Mouse (Mus musculus) heart, adult 2 months (tissue): ENCODE results near the gene Phip.

Experiments
- CTCF ChIP-seq: fragments of 200-600 bp; IDR thresholded peaks from 2 replicates; pipeline ENCODE4 v1.8.1; 2022; ENCODE audit warnings: antibody characterized with exemption, mild to moderate bottlenecking, moderate library complexity
- EP300 ChIP-seq: fragments of 200-500 bp; IDR thresholded peaks from 2 replicates; pipeline ENCODE4 v1.6.1; 2011; ENCODE audit warnings: low read depth, low read length, control low read depth; ENCODE audit not compliant: insufficient read depth
- POLR2A ChIP-seq: fragments of 200-500 bp; IDR thresholded peaks from 2 replicates; pipeline ENCODE4 v1.6.1; 2011; ENCODE audit warnings: mild to moderate bottlenecking, low read depth, low read length, control low read depth; ENCODE audit not compliant: insufficient read depth

DNA sequence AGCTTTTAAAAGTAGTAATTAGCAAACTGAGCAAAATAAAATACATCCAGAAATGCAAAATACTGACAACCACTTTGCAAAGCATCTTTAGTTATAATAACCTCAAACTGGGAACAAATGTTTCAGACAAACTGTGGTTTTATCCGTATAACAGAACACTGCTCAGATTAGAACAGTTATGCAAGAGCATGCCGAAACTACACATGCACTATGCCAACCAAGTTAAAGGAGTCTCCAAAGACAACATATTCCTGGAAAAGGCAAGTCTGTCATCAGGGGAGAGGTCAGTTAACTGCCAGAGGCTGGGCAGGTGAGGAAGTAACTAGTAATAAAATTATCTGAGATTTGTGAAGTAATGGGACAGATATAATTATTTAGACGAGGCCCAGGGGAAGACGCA lies 132.6 kb downstream of the Phip start:
- TF ChIP-seq CTCF (no peak), POLR2A (no peak), EP300 (no peak)
